Mouse (Mus musculus) MEL (cell line): ENCODE measurements around the gene Dhcr24. TPM values are rescaled to one million over a fixed set of nuclear protein-coding genes. Genes with fewer than 3 reads are reported as not detected.

Experiments
- DNase-seq: peaks from one replicate; pipeline ENCODE4 v3.0.0; 2011; ENCODE audit warnings: low read depth, low spot score
- H3K27ac ChIP-seq: 2 replicates; pipeline ENCODE4 v1.5.1; 2012; ENCODE audit warnings: low read depth, mild to moderate bottlenecking, control low read depth, low read length, moderate library complexity; ENCODE audit not compliant: control insufficient read depth
- H3K27me3 ChIP-seq, 2 experiments: fragments of 150-350 bp in 1 of 2; sonication (generic) in 1 of 2; 2 replicates each; pipeline ENCODE4 v1.6.1; 2012; ENCODE audit warnings: low read length in 2 of 2, mild to moderate bottlenecking in 2 of 2, improper control_type of control experiment in 1 of 2, moderate library complexity in 1 of 2; ENCODE audit not compliant: insufficient read depth in 2 of 2, control insufficient read depth in 1 of 2
- H3K36me3 ChIP-seq, 2 experiments: 2 replicates each; pipeline ENCODE4 v1.6.1; 2012 to 2014; ENCODE audit warnings: low read length in 2 of 2, improper control_type of control experiment in 1 of 2, inconsistent platforms in 1 of 2, mild to moderate bottlenecking in 1 of 2; ENCODE audit not compliant: insufficient read depth in 2 of 2, control insufficient read depth in 1 of 2
- H3K4me1 ChIP-seq, 2 experiments: fragments of 150-350 bp in 1 of 2; sonication (generic) in 1 of 2; 2 replicates each; pipeline ENCODE4 v1.6.1; 2012; ENCODE audit warnings: low read length in 2 of 2, improper control_type of control experiment in 1 of 2, mild to moderate bottlenecking in 1 of 2; ENCODE audit not compliant: insufficient read depth in 2 of 2, control insufficient read depth in 1 of 2
- H3K4me3 ChIP-seq, 2 experiments: fragments of 150-350 bp in 1 of 2; sonication (generic) in 1 of 2; 2 replicates each; pipeline ENCODE4 v1.5.1; 2012; ENCODE audit warnings: low read depth in 2 of 2, low read length in 2 of 2, mild to moderate bottlenecking in 2 of 2, moderate library complexity in 2 of 2, control low read depth in 1 of 2, improper control_type of control experiment in 1 of 2; ENCODE audit not compliant: control insufficient read depth in 1 of 2, insufficient read depth in 1 of 2
- H3K79me2 ChIP-seq: 2 replicates; pipeline ENCODE4 v1.6.1; 2012; ENCODE audit warnings: mild to moderate bottlenecking, low read length, moderate library complexity; ENCODE audit not compliant: control insufficient read depth, poor library complexity, insufficient read depth
- H3K9ac ChIP-seq: 2 replicates; pipeline ENCODE4 v1.6.1; 2012; ENCODE audit warnings: low read depth, mild to moderate bottlenecking, control low read depth, low read length, moderate library complexity; ENCODE audit not compliant: control insufficient read depth, poor library complexity, severe bottlenecking
- H3K9me3 ChIP-seq: fragments of 150-350 bp; sonication (generic); replicated peaks from 2 replicates; pipeline ENCODE4 v1.6.1; 2012; ENCODE audit warnings: mild to moderate bottlenecking, low read length, improper control_type of control experiment, moderate library complexity; ENCODE audit not compliant: insufficient read depth
- BHLHE40 ChIP-seq: IDR thresholded peaks from 2 replicates; pipeline ENCODE4 v1.6.1; 2012; ENCODE audit warnings: low read depth, mild to moderate bottlenecking, inconsistent platforms, low read length, improper control_type of control experiment, borderline replicate concordance
- CHD2 ChIP-seq: IDR thresholded peaks from 2 replicates; pipeline ENCODE4 v1.6.1; 2011; ENCODE audit warnings: low read length, improper control_type of control experiment
- E2F4 ChIP-seq: IDR thresholded peaks from 2 replicates; pipeline ENCODE4 v1.6.1; 2011; ENCODE audit warnings: low read depth, low read length, improper control_type of control experiment, borderline replicate concordance
- ETS1 ChIP-seq: IDR thresholded peaks from 2 replicates; pipeline ENCODE4 v1.6.1; 2012; ENCODE audit warnings: low read depth, mild to moderate bottlenecking, inconsistent platforms, low read length, improper control_type of control experiment, moderate library complexity
- GABPA ChIP-seq: IDR thresholded peaks from 2 replicates; pipeline ENCODE4 v1.6.1; 2012; ENCODE audit warnings: low read depth, mild to moderate bottlenecking, inconsistent platforms, low read length, improper control_type of control experiment, moderate library complexity
- GATA1 ChIP-seq: IDR thresholded peaks from 2 replicates; pipeline ENCODE4 v1.6.1; 2011; ENCODE audit warnings: low read depth, low read length, improper control_type of control experiment
- HCFC1 ChIP-seq: IDR thresholded peaks from 2 replicates; pipeline ENCODE4 v1.6.1; 2012; ENCODE audit warnings: low read depth, mild to moderate bottlenecking, inconsistent platforms, low read length, improper control_type of control experiment, moderate library complexity
- JUND ChIP-seq: IDR thresholded peaks from 2 replicates; pipeline ENCODE4 v1.6.1; 2011; ENCODE audit warnings: low read depth, mild to moderate bottlenecking, improper control_type of control experiment, low read length
- KAT2A ChIP-seq: conservative IDR thresholded peaks from 2 replicates; pipeline ENCODE4 v1.6.1; 2012; ENCODE audit warnings: low read depth, low read length, improper control_type of control experiment, inconsistent platforms
- MAX ChIP-seq: IDR thresholded peaks from 2 replicates; pipeline ENCODE4 v1.6.1; 2011; ENCODE audit warnings: low read length, improper control_type of control experiment
- MAZ ChIP-seq: IDR thresholded peaks from 2 replicates; pipeline ENCODE4 v1.6.1; 2012; ENCODE audit warnings: low read depth, mild to moderate bottlenecking, inconsistent platforms, low read length, improper control_type of control experiment
- MEF2A ChIP-seq: IDR thresholded peaks from 2 replicates; pipeline ENCODE4 v1.6.1; 2014; ENCODE audit warnings: low read depth, mild to moderate bottlenecking, inconsistent platforms, low read length, improper control_type of control experiment; ENCODE audit not compliant: poor library complexity, insufficient replicate concordance, severe bottlenecking; ENCODE audit errors: extremely low read depth
- NRF1 ChIP-seq: IDR thresholded peaks from 2 replicates; pipeline ENCODE4 v1.6.1; 2014; ENCODE audit warnings: low read depth, mild to moderate bottlenecking, inconsistent platforms, low read length, improper control_type of control experiment, moderate library complexity; ENCODE audit not compliant: poor library complexity, insufficient read depth, severe bottlenecking
- POLR2A ChIP-seq, 2 experiments: IDR thresholded peaks; 2 replicates each; pipeline ENCODE4 v1.6.1; 2011 to 2012; ENCODE audit warnings: low read length in 2 of 2, mild to moderate bottlenecking in 2 of 2, control low read depth in 1 of 2, improper control_type of control experiment in 1 of 2, low read depth in 1 of 2, moderate library complexity in 1 of 2; ENCODE audit not compliant: control insufficient read depth in 1 of 2, insufficient read depth in 1 of 2, poor library complexity in 1 of 2
- POLR2AphosphoS5 ChIP-seq: IDR thresholded peaks from 2 replicates; pipeline ENCODE4 v1.6.1; 2012; ENCODE audit warnings: low read depth, borderline replicate concordance, mild to moderate bottlenecking, inconsistent platforms, low read length, moderate library complexity, mixed read lengths
- RAD21 ChIP-seq: IDR thresholded peaks from 2 replicates; pipeline ENCODE4 v1.6.1; 2011; ENCODE audit warnings: mild to moderate bottlenecking, low read depth, low read length, improper control_type of control experiment
- SIN3A ChIP-seq: IDR thresholded peaks from 2 replicates; pipeline ENCODE4 v1.6.1; 2012; ENCODE audit warnings: low read length, improper control_type of control experiment, inconsistent platforms
- TBP ChIP-seq: IDR thresholded peaks from 2 replicates; pipeline ENCODE4 v1.8.0; 2011; ENCODE audit warnings: low read depth, low read length, improper control_type of control experiment
- TCF12 ChIP-seq: IDR thresholded peaks from 2 replicates; pipeline ENCODE4 v1.6.1; 2014; ENCODE audit warnings: low read depth, mild to moderate bottlenecking, inconsistent platforms, low read length, improper control_type of control experiment, moderate library complexity
- ZC3H11A ChIP-seq: IDR thresholded peaks from 2 replicates; pipeline ENCODE4 v1.6.1; 2012; ENCODE audit warnings: low read depth, mild to moderate bottlenecking, inconsistent platforms, low read length, improper control_type of control experiment
- polyA plus RNA-seq, 2 experiments: library from polyadenylated mRNA; stranded (reverse) in 1 of 2; unstranded in 1 of 2; fragments of >175 nt in 1 of 2; fragments of >200 nt in 1 of 2; gene quantifications; 2 replicates each; pipeline versions ENCODE4 v1.2.1 to v1.2.4; 2012; ENCODE audit warnings: low replicate concordance in 2 of 2, low read depth in 1 of 2; ENCODE audit not compliant: insufficient read length in 2 of 2, insufficient read depth in 1 of 2, missing spikeins in 1 of 2
- total RNA-seq: library from RNA; depleted of rRNA; stranded (reverse); fragments of 300-350 nt; gene quantifications from 2 replicates; pipeline ENCODE4 v1.2.3, GENCODE M21; 2012

Gene Dhcr24
- total and polyA plus RNA-seq, 3 experiments = 39.2 to 63.0 TPM; not detected in 1

DNA sequence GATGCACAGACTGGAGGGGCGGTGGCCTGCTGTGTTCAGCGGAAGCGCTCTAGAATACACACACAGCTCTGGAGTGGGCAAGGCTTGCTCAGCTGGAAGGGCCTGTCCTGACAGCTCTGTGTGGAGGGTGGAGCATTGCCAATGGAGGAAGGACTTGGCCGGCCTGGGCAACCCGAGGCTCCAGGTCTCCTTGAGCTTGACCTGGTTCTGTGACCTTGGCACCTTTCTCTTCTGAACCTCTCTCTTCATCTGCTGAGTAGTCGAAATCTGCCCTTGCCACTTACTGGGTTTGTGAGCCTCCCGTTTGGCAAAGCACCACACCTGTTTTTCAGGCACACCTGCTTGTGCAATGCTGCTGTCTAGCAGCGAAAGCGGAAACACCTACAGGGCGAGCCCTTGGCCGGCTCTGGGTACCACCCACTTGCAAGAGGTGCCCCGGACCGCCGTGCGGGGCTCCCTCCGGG lies 61.2 kb downstream of the Dhcr24 start, which contains the start of gene Ttc22:
TSS of gene Ttc22 (plus strand) at position 403 of the 464 bp plus-strand sequence.
- Histone ChIP-seq H3K79me2 (no peaks in the 10 kb centered on the region), H3K36me3 (no peaks in the 10 kb centered on the region), H3K9me3 (no peaks in the 10 kb centered on the region), H3K27me3 (no peaks in the 10 kb centered on the region; a peak in 3 of 4 replicates), H3K4me1 (no peaks in the 10 kb centered on the region), H3K4me3 (no peak within 1 kb of the TSS), H3K9ac (no peak within 1 kb of the TSS), H3K27ac (no peak within 1 kb of the TSS)
- no peak for DNase-seq
- no peak for TF ChIP-seq NRF1
- TF ChIP-seq JUND = no peak
- TF ChIP-seq POLR2A (IDR thresholded peaks at IDR 0.05; ENCODE audit: control insufficient read depth in 1 of 2, insufficient read depth in 1 of 2, low read depth in 1 of 2, low read length in 2 of 2, poor library complexity in 1 of 2) = no peak
- TF ChIP-seq RAD21 = no peak
- TF ChIP-seq E2F4 = no peak
- TF ChIP-seq ETS1 = no peak
- no peak for TF ChIP-seq SIN3A
- TF ChIP-seq MAZ = no peak
- no peak for TF ChIP-seq POLR2AphosphoS5
- no peak for TF ChIP-seq CHD2
- TF ChIP-seq MAX = no peak
- TF ChIP-seq ZC3H11A = no peak
- TF ChIP-seq HCFC1 = no peak
- no peak for TF ChIP-seq GABPA
- no peak for TF ChIP-seq MEF2A
- TF ChIP-seq KAT2A = no peak

DNA sequence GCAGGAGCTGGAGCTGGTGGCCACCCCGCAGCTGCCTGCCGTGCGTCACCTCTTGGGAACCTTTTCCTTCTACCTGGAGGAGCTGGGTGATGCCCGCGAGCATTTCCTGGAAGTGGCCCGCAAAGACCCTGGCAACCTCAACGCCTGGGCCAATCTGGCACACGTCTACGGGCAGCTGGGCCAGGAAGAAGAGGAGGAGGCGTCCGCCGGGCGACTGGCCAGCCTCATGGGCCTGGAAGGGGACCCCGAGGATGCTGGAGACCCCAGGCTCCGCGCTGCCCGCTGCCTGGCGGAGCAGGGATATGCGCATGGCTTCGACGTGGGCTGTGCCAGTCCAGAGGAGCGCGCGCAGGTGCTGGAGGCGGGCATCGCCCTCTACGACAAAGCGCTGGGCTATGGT lies 61.9 kb downstream of the Dhcr24 start:
- no peak overlapping the region for H3K9ac ChIP-seq
- H3K79me2 ChIP-seq = no peaks in the 10 kb centered on the region
- no peaks in the 10 kb centered on the region for H3K4me1 ChIP-seq
- H3K27ac ChIP-seq = no peak overlapping the region
- H3K4me3 ChIP-seq = no peak overlapping the region
- H3K27me3 ChIP-seq = no peaks in the 10 kb centered on the region; a peak in 3 of 4 replicates
- H3K9me3 ChIP-seq = no peaks in the 10 kb centered on the region
- no peak for TF ChIP-seq GABPA
- no peak for TF ChIP-seq KAT2A
- TF ChIP-seq TBP = no peak
- no peak for TF ChIP-seq MAX
- no peak for TF ChIP-seq TCF12
- TF ChIP-seq GATA1 = no peak
- no peak for TF ChIP-seq BHLHE40
- DNase-seq = no peak
- H3K36me3 ChIP-seq = no peaks in the 10 kb centered on the region
